Mouse (Mus musculus): ENCODE measurements around the gene Fkbp4. TPM values are rescaled to one million over a fixed set of nuclear protein-coding genes. Genes with fewer than 3 reads are reported as not detected.

The Fkbp4 gene
- total and polyA plus RNA-seq, 3 experiments: 206 to 359 (median 351) TPM

GRCm38 (mm10) chr6:128436356-128437005 lies 2.0 kb downstream of the Fkbp4 start:
- Histone ChIP-seq H3K9ac (ENCODE audit: low read depth, low read length) (no peak overlapping the region), H3K4me3 (no peak overlapping the region; the same call in 1 of the 2 replicates), H3K4me1 (ENCODE audit: control insufficient read depth, insufficient read depth, low read length) (peaks cover 19% of the 10 kb centered on the region), H3K36me3 (ENCODE audit: control insufficient read depth, insufficient read depth, low read length) (peaks cover 17% of the 10 kb centered on the region), H3K27ac (peak overlapping the region; percentile 95), H3K79me2 (replicated peaks; ENCODE audit: control insufficient read depth, insufficient read depth, low read length) (0 out of 2 replicates have a peak, but pooled peaks cover 3% of the 10 kb centered on the region), H3K27me3 (ENCODE audit: control insufficient read depth, insufficient read depth, low read length) (no peaks in the 10 kb centered on the region)
- 72% methylated on average over 8 of the region's 8 CpGs for WGBS
- DNase-seq: peak; percentile 31 to 34
- TF ChIP-seq CTCF (IDR thresholded peaks at IDR 0.05) (no peak), POLR2A (IDR thresholded peaks at IDR 0.05; ENCODE audit: insufficient read depth, low read depth, low read length) (no peak), EP300 (IDR thresholded peaks at IDR 0.05; ENCODE audit: insufficient read depth, low read depth, low read length) (no peak)
- intact Hi-C loops (cut with DNase I): loop anchor here (1.0 to 5.0 kb wide), 3 partner anchors 8 to 1016 kb away; partner anchors contain the start of gene Clec1a

DNA sequence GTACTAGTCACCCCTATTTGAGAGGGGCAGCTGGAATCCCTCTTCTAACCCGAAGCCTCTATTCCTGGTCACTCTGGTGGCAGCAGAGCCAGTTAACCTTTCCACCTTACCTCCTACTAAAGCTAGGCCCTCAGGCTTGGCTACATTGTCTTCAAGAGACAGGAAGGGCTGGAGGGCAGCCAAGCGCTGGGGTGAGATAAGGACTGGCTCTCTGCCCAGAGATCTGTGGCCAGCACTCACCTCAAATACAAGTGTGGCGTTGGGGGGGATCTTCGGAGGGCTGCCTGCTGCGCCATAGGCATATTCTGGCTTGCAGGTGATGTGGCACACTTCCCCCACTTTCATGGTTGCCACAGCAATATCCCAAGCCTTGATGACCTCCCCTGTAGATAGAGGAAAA lies 3.0 kb downstream of the Fkbp4 start:
- 9% methylated on average over 5 of the region's 5 CpGs for WGBS
- peaks cover 17% of the 10 kb centered on the region for H3K36me3 ChIP-seq (ENCODE audit: control insufficient read depth, insufficient read depth, low read length)
- H3K4me3 ChIP-seq: no peak overlapping the region
- peak; percentile 86 to 90 for DNase-seq
- H3K79me2 ChIP-seq (replicated peaks; ENCODE audit: control insufficient read depth, insufficient read depth, low read length): 0 out of 2 replicates have a peak, but pooled peaks cover 3% of the 10 kb centered on the region
- peak overlapping the region; percentile 27; the same call in 1 of the 2 replicates for H3K9ac ChIP-seq (ENCODE audit: low read depth, low read length)
- H3K4me1 ChIP-seq (ENCODE audit: control insufficient read depth, insufficient read depth, low read length): peaks cover 19% of the 10 kb centered on the region
- TF ChIP-seq CTCF (IDR thresholded peaks at IDR 0.05) (no peak), EP300 (IDR thresholded peaks at IDR 0.05; ENCODE audit: insufficient read depth, low read depth, low read length) (peak; percentile 53; the same call in 1 of the 2 replicates)
- peak overlapping the region; percentile 95 for H3K27ac ChIP-seq
- H3K27me3 ChIP-seq (ENCODE audit: control insufficient read depth, insufficient read depth, low read length): no peaks in the 10 kb centered on the region
- intact Hi-C loops (cut with DNase I): loop anchor here (5.0 kb wide), 2 partner anchors 407 to 1017 kb away; partner anchors contain the start of gene Clec1a

- WGBS: 71% methylated on average over 13 of the region's 13 CpGs
- peaks cover 17% of the 10 kb centered on the region for H3K4me1 ChIP-seq (ENCODE audit: control insufficient read depth, insufficient read depth, low read length)
- DNase-seq: no peak
- H3K79me2 ChIP-seq (replicated peaks; ENCODE audit: control insufficient read depth, insufficient read depth, low read length): 0 out of 2 replicates have a peak, but pooled peaks cover 3% of the 10 kb centered on the region
- TF ChIP-seq EP300 (IDR thresholded peaks at IDR 0.05; ENCODE audit: insufficient read depth, low read depth, low read length) (no peak), CTCF (IDR thresholded peaks at IDR 0.05) (no peak), POLR2A (IDR thresholded peaks at IDR 0.05; ENCODE audit: insufficient read depth, low read depth, low read length) (no peak)
- intact Hi-C loops (cut with DNase I): no loop called here
- H3K27ac ChIP-seq: no peak overlapping the region
- H3K9ac ChIP-seq (ENCODE audit: low read depth, low read length): no peak overlapping the region
- no peak overlapping the region for H3K4me3 ChIP-seq
- no peaks in the 10 kb centered on the region for H3K27me3 ChIP-seq (ENCODE audit: control insufficient read depth, insufficient read depth, low read length)
- H3K36me3 ChIP-seq (ENCODE audit: control insufficient read depth, insufficient read depth, low read length): peaks cover 17% of the 10 kb centered on the region
Observed at GRCm38 (mm10) chr6:128433566-128433965, 4.9 kb downstream of the Fkbp4 start.

- TF ChIP-seq POLR2A (IDR thresholded peaks at IDR 0.05; ENCODE audit: insufficient read depth, low read depth, low read length) (no peak), CTCF (IDR thresholded peaks at IDR 0.05) (no peak), EP300 (IDR thresholded peaks at IDR 0.05; ENCODE audit: insufficient read depth, low read depth, low read length) (no peak)
- no peaks in the 10 kb centered on the region for H3K79me2 ChIP-seq (replicated peaks; ENCODE audit: control insufficient read depth, insufficient read depth, low read length)
- H3K27me3 ChIP-seq (ENCODE audit: control insufficient read depth, insufficient read depth, low read length): no peaks in the 10 kb centered on the region
- no peak overlapping the region; the same call in 1 of the 2 replicates for H3K27ac ChIP-seq
- H3K9ac ChIP-seq (ENCODE audit: low read depth, low read length): 0 out of 2 replicates have a peak overlapping the region, but pooled peaks have one; percentile 8
- peaks cover 17% of the 10 kb centered on the region for H3K36me3 ChIP-seq (ENCODE audit: control insufficient read depth, insufficient read depth, low read length)
- 29% methylated on average over 13 of the region's 13 CpGs for WGBS
- peaks cover 17% of the 10 kb centered on the region for H3K4me1 ChIP-seq (ENCODE audit: control insufficient read depth, insufficient read depth, low read length)
- peak; percentile 69 to 70 for DNase-seq
- no peak overlapping the region for H3K4me3 ChIP-seq
- intact Hi-C loops (cut with DNase I): no loop called here
Observed at GRCm38 (mm10) chr6:128432356-128432915, 6.0 kb downstream of the Fkbp4 start.

DNA sequence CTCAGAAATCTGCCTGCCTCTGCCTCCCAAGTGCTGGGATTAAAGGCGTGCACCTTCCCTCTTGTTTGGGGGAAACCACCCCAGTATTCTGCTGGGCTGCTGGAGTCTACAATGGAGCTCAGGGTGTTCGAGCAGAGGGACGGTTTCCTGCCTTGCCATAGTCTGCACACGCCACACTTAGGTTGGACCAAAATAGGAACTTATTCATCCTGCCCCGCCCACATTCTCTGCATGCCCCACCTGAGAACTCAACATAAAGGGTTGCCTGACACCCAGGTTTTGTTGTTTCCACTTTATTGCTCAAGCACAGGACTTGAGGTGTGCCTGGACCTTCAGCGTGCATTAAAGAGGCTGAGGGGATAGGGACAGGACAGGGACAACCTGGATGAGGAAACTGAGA lies 8.7 kb downstream of the Fkbp4 start:
- Histone ChIP-seq H3K27me3 (ENCODE audit: control insufficient read depth, insufficient read depth, low read length) (no peaks in the 10 kb centered on the region), H3K9ac (ENCODE audit: low read depth, low read length) (no peak overlapping the region), H3K27ac (no peak overlapping the region), H3K4me3 (no peak overlapping the region), H3K4me1 (ENCODE audit: control insufficient read depth, insufficient read depth, low read length) (peaks cover 7% of the 10 kb centered on the region), H3K79me2 (replicated peaks; ENCODE audit: control insufficient read depth, insufficient read depth, low read length) (no peaks in the 10 kb centered on the region), H3K36me3 (ENCODE audit: control insufficient read depth, insufficient read depth, low read length) (peaks cover 10% of the 10 kb centered on the region)
- 59% methylated on average over 6 of the region's 6 CpGs for WGBS
- TF ChIP-seq POLR2A (IDR thresholded peaks at IDR 0.05; ENCODE audit: insufficient read depth, low read depth, low read length): no peak
- no peak for TF ChIP-seq CTCF (IDR thresholded peaks at IDR 0.05)
- no peak for TF ChIP-seq EP300 (IDR thresholded peaks at IDR 0.05; ENCODE audit: insufficient read depth, low read depth, low read length)
- intact Hi-C loops (cut with DNase I): no loop called here
- no peak for DNase-seq

- H3K79me2 ChIP-seq (replicated peaks; ENCODE audit: control insufficient read depth, insufficient read depth, low read length): no peaks in the 10 kb centered on the region
- no peaks in the 10 kb centered on the region for H3K27me3 ChIP-seq (ENCODE audit: control insufficient read depth, insufficient read depth, low read length)
- no peak overlapping the region for H3K9ac ChIP-seq (ENCODE audit: low read depth, low read length)
- WGBS: 89% methylated on average over 2 of the region's 2 CpGs
- TF ChIP-seq EP300 (IDR thresholded peaks at IDR 0.05; ENCODE audit: insufficient read depth, low read depth, low read length) (no peak), CTCF (IDR thresholded peaks at IDR 0.05) (no peak), POLR2A (IDR thresholded peaks at IDR 0.05; ENCODE audit: insufficient read depth, low read depth, low read length) (no peak)
- peaks cover 7% of the 10 kb centered on the region for H3K4me1 ChIP-seq (ENCODE audit: control insufficient read depth, insufficient read depth, low read length)
- no peak for DNase-seq
- intact Hi-C loops (cut with DNase I): no loop called here
- peaks cover 7% of the 10 kb centered on the region for H3K36me3 ChIP-seq (ENCODE audit: control insufficient read depth, insufficient read depth, low read length)
- no peak overlapping the region for H3K4me3 ChIP-seq
- H3K27ac ChIP-seq: no peak overlapping the region
Observed at GRCm38 (mm10) chr6:128429300-128429699, 9.2 kb downstream of the Fkbp4 start.
